Mouse (Mus musculus) left cerebral cortex, adult 8-10 months (tissue): ENCODE data around the gene Akap2. TPM values are rescaled to one million over a fixed set of nuclear protein-coding genes. Genes with fewer than 3 reads are reported as not detected.
A peak's percentile ranks its signal among the peaks of the same experiment; 100 is the strongest.

ENCODE experiments used
- DNase-seq, 2 experiments: peaks; one replicate each; pipeline ENCODE4 v3.0.0; 2022; ENCODE audit warnings: low spot score in 2 of 2
- total RNA-seq, 4 experiments: library from RNA; stranded (reverse); gene quantifications; 2 replicates each; pipeline ENCODE4 v1.2.4; 2022

Akap2 gene
- total RNA-seq, result 10 to 100 TPM; 39.1 to 48.8 (median 45.3) TPM

DNA sequence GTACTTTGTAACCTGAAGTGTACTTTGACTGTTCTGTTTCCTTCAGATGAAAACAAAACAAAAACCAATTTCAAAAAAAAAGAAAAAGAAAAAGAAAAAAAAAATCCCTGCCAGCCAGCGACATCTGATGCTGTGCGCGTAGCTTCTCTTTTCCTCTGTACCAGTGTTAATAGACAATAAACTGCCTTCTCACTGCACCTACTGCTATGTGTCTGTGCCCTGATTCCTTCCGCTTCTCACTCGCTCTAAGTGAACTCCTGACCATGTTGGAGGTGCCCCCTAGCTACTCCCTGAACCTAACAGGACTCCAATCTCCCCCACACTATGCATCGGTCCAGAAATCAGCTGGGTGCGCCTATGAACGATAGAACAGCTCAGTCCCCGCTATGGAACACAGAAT lies at the start of gene Akap2:
TSS of gene Akap2 (plus strand) at position 304 of the 400 bp plus-strand sequence.
- no peak for DNase-seq

DNA sequence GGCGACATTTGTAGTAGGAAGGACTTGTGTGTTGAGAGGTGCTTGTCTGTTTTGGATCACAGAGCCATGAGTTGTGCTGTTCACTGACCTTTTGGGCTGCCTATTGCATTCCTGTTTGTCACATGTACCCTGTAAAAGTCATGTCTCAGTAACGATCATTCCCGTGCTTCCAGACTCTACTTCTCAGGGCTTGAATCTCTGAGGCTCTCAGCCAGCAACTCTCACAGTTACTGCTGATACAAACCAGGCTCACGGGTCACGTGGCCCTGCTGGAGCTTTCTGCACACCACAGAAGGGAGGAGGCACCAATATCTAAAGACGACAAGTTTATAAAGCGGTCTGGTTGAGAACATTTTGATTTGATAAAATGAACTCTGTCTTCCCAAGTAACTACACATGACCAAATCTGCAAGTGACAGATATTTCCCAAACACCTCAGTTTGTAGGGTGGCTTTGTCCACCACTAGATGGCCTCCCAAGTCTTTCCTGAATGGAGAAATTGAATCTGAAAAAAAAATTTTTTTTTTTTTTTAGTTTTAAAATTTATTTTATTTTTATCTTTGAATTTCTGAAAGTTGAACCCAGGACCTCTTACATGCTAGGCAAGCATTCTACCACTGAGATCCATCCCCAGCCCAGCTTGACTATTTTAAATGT lies 46.5 kb upstream of the Akap2 start:
- no peak for DNase-seq

DNA sequence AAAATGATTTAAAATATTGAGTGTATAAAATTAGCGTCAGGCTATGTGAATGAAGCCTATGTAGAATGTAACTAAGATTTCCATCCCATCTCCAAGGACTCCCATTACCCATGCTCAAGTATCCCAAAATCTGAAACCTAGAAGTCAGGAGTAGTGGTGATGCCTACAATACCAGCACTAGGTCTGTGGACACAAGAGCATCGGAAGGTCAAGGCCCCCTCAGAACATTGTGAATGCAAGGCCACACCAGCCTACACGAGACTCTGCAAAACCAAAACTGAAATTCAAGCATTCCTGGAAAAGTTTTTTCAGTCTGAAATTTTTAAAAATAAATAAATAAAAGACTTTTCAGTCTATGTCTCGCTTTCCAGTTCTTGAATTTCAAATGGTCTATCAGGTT lies 44.9 kb upstream of the Akap2 start:
- DNase-seq, result no peak

DNA sequence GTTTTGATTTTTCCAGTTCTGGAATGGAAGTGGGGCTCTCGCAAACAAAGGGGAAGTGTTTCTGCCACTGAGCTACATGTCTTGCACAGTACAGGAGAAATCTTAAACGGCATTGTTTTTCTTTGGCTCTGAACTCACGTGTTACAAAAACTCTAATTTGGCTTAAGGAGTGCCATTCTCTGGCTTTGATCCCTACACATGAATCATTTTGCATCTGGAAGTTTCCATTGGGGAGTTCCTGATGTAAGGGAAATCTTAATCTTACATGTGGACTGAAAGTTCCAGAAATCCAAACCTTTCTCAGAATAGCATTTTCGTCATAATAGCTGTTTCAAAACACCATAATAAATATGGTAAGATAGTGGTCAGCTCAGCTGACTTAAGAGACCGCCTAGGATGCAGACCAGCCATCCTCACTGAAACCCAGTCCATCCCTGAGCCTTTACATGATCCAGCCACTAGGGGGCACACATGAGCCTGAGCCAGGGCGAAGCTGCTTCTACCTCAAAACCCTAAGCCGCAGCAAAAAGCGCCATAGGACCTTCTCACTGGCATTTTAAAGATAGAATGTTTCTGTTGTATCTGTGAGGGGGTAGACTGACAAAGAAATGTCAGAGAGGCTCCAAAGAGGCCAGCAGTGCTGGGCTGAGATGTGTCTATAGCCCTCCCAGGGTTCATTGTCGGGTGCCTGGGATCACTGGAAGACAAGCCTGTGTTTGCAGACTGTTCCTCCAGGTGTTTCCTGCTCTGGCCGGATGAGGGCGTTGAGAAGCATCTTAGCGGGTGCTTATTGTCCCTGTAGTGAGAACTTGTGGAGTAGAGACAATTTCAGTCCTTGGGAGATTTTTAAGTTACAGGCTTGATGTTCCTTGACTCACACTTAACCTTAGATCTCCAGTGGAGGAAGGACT lies 44.2 kb upstream of the Akap2 start:
- peak; percentile 65 to 79 for DNase-seq

DNA sequence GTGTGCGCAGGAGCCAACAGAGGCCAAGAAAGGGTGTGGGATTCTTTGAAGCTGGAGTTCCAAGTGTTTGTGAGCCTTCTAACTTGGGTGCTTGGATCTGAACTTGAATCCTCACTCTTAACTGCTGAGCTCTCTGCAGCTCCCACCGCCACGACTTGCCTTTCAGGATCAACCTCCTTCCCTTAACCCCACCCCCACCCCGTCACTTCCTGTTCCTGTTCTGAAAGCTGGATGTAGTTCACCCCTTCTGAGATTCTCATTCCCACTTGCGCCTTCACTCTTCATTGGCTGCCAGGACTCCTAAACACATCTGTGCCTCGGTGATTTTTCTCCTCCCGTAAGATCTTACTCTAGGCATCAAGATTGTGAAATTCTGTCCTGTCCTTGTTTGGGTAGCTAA lies 43.1 kb upstream of the Akap2 start:
- DNase-seq, result no peak

DNA sequence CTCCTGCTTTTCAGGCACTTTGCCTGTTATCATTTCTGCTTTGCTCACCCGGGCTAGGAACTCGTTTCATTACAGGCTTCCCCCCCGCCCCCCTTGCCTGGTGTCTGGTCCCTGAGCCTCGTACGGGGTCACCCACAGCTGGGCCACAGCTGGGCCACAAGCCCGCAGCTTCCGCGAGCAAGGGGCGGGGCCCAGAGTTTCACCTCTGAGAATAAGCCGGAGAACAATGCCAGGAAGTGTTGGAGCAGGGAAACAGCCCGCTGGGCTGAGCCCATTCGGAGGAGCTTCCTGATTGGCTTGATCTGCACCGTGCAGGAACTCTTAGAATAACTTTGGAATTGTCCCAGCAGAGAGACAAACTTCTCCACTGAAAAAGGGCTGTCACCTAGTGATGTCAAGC lies 42.1 kb upstream of the Akap2 start:
- DNase-seq, result no peak

DNA sequence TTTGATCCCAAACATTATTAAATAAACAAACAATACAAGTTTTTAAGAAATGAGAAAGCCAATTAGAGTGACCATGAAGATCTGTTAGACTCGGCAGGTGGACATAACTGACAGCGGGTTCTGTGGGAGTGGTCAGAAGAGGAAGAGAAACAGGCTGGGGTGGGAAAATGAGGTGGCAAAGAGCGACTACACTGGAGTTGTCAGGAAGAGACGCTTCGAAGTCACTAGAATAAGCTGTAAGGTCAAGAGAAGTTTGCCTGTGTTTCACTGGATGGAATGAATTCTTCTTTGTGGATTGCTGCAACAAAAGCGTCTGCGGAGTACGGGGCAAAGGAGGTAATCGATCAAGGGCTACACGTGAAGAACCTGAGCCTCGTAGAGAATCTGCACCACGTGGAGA lies 39.5 kb upstream of the Akap2 start:
- no peak for DNase-seq

DNA sequence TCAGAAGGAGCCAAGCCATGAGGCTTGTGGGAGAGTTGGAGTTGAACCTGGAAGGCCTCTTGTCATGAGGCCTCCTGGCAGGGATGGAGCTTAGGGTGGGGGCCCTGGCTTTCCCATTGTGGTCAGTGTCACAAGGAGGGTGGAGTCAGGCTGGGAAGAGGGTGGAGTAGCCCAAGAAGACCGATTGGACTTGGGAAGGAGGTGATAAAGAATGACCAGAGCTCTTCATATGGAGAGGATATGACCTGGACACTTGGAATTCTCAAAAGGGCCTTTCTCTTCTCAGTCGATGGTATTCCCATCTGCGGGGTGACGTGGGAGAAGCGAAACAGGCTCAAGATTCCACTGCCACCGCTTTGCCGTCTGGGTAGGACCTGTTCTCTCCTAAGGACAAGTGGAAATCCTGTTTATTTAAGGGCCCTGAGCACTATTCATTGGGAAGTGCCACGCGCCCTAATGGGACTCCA lies 38.4 kb upstream of the Akap2 start:
- no peak for DNase-seq

DNA sequence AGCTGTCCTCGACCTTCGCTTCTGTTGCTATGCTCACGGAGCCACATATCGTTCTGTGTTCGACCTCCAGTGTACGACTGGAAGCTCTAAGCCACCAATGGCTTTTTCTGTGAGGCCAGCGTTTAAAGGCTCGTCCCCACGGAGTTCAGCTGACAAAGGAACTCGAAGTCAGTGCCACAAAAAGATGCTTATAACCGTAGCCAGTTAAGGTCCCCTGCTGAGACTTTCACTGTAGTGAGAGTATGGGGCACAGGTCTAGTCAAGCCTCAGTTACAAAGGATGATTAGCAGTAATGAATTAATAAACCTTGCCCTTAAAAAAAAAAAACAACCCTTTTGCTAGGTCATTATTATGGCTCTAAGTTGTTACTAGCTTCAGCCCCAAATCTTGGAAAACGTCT lies 37.3 kb upstream of the Akap2 start:
- DNase-seq, result no peak

DNA sequence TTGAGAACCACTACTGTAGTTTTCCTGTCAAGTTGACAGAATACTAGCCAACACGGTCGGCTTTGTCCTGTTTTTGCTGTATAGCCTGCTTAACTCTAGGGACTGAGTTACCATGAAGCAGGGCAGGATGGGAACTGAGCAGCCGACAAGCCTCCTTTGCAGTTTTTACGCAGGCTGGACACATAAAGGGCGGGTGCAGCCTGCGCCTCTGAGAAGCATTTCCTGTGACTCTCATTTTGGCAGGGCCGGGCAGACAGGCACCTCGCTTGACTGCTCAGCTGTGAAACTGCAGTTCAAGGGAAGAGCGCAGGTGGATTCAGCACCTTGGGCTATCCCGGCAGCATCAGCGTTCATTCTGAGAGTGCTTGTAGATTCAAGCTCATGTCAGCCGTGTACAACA lies 35.9 kb upstream of the Akap2 start:
- no peak for DNase-seq

DNA sequence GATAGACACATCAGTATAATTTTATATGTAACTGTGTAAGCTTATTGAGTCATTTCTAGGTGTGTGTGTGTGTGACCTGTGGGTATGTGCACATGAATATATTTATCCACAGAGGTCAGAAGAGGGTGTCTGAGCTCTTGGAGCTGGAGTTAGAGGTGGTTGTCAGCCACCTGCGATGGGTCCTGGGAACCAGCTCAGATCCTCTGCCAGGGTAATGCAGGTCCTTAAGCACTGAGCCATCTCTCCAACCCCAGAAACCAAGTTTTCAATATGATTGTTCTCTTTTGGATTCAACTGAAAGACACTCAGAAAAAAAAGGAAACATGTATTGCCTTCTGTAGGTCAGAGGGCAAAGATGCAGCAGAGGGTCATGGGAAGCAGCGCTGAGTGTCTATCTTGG lies 35.1 kb upstream of the Akap2 start:
- no peak for DNase-seq

DNA sequence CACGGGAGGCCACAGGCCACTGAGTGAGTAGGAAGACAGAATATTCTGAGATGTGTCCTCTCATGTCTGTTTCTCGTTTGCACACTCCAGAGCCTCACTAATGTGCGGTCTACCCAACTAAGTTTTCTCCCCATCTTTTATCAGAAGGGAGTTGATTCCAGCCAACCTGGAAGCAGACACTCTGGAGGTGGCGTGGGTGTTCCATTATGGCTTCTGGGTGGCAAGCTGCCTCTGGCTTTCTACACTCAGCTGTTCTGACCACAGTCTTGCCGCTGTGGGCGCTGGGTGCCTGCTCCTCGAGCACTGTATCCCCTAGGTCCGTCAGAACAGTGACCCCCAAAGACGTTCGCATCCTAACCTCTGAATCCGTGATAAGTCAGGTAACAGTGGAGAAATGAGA lies 34.5 kb upstream of the Akap2 start:
- no peak for DNase-seq

DNA sequence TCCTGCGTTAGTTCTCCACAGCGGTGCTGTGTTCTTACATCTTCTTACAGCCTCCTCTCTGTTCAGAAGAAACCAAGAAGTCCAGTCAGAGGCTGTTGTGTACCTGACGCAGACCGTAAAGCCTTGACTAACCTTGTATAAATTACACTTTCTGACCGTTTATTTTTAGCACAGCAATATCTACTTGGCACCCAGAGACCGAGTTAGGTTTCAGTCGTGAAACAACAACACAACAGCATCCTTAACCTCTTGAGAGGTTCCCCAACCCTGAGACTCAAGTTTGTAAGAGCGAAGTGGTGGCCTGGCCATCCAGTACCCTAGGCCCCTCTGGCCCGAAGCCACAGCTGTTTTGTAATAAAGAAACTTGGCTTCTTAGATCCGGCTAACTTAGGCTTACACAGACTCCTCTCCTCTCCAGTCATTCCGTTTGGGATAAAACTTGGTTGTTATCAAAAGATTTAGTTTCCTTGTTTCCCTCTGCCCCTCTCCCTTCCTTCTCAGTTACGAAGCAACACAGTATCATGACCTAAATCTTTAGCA lies 32.7 kb upstream of the Akap2 start:
- no peak for DNase-seq

DNA sequence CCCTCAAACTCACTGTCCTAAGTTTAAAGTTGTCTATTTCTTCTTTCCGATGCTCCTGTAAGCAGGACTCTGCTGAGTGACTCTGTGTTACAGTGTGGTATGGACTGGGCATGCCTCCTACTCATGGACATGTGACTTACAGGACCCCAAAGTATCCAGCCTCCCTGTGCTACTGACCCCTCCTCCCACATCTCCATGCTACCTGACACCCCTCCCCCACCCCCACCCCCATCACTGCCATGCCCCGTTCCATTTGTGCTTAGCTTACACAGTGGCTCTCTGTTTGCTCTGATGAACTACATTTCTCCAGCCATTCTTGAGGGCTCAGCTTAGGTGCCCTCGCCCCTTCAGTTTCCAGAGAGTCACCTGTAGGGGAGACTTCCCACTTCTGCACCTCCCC lies 30.7 kb upstream of the Akap2 start:
- no peak for DNase-seq

DNA sequence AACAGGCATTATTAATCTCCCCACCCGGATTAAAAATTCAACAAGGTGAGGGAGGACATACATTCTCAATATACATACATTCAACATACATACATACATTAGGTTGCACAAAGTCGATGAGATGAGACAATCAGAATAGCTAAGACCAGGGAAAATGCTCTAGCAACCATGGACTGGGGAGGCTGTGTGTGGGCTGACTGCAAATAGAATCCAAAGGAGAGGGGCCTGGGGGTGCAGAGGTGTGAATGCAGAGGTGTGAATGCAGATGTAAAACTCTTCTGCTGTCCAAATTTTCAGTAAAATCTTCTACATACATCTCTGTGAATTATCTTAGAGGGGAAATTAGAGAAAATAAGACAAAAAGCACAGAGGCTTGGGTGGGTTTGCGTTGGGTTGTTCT lies 29.9 kb upstream of the Akap2 start:
- DNase-seq, result peak in 1 of 2 experiments; percentile 57

DNA sequence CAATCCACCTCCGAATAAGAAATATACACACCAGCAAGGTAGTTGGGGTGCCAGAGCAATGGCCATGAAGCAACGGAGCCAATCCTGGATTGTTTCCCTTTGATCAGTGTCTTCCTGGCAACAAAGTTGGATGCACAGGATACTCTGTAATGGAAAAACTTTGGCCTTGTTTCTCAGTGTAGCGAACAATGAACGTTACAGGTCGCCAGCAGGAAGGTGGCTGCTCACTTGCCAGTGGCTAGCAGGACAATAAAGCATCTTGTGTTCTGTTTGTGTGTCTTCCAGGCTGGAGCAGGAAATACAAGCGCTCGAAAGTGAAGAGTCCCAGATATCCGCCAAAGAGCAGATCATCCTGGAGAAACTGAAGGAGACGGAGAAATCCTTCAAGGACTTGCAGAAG lies 29.3 kb upstream of the Akap2 start:
- DNase-seq, result no peak

DNA sequence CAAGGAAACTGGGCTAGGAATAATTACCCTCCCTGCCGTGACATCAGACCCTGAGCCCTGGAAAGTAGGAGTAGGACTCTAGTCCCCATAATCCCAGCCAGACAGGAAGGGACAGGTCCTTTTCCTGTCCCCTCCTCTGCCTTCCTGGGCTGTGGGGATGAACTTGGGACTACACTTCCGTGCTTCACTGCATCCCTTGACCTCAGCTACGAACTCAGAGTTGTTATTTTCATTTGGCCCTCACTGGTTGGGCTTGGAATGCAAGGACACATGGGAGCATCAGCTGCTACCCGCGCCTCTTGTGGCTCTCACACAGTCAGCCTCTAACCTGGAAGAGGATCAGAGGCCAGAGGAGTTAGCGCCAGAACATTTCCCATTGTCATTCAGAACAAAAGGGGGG lies 27.5 kb upstream of the Akap2 start:
- no peak for DNase-seq

DNA sequence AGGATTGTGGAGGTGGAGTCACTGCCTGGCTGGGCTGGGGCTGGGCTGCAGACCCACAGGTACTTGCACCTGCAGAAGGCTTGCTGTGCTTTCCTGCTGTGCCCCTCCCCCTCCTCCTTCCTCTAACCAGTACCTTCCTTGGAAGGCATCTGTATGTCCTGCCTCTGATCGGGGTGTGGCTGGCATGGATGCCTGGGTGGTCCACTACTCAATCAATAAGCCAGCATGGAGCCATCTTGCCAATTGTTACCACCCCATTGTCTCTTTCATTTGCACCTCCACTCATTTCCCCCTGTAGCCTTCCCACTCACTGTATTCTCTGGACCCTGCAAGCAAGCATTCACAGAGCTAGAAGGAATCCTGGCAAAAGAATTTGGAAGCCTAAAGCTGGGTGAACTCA lies 26.7 kb upstream of the Akap2 start:
- DNase-seq, result no peak

DNA sequence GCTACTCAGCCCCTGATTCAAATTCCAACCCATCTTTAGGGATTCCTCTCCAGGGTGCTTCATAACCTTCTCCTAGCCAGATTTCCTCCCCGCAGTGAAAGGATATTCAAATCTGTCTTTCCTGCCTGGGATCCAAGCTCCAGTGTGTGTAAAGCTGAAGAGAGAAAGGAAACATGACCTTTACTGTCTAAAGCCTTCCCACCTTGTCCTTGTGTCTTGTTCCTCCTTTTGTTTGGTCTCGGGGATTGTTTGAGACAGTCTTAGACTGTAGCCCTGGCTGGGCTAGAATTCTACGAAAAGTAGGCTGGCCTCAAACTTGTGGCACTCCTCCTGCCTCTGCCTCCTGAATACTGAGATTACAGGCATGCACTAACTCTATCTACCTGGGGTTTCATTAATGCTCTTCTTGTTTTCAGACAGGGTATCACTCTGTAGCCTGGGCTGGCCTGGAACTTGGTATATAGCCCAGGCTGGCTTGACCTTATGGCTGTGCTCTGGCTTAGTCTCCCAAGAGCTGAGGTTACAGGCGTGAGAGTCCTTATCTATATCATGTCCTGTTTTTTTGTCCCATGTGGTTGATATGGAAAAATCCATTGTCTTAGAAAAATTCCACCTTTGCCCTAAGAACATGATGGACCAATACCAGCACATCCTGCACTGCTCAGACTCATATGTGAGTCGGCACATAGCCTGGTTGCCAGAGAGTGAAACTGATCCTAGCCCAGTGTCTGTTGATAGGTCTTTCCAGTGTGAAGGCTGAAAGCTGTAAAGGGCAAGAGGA lies 22.9 kb upstream of the Akap2 start:
- DNase-seq, result no peak

DNA sequence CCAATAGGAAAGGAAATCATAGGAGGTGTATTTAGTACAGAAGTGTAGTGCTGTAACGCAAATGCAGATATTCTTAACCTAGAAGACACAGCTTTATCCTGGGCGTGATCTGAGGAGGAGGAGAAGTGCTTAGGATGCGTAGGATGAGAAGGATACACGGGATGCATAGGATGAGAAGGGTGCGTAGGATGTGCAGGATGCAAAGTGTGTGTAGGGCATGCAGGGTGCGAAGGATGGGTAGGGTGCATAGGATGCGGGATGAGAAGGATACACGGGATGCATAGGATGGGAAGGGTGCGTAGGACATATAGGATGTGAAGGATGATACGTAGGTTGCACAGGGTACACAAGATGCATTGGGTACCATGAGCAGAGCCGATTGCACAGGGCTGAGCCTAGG lies 20.5 kb upstream of the Akap2 start:
- DNase-seq, result no peak

DNA sequence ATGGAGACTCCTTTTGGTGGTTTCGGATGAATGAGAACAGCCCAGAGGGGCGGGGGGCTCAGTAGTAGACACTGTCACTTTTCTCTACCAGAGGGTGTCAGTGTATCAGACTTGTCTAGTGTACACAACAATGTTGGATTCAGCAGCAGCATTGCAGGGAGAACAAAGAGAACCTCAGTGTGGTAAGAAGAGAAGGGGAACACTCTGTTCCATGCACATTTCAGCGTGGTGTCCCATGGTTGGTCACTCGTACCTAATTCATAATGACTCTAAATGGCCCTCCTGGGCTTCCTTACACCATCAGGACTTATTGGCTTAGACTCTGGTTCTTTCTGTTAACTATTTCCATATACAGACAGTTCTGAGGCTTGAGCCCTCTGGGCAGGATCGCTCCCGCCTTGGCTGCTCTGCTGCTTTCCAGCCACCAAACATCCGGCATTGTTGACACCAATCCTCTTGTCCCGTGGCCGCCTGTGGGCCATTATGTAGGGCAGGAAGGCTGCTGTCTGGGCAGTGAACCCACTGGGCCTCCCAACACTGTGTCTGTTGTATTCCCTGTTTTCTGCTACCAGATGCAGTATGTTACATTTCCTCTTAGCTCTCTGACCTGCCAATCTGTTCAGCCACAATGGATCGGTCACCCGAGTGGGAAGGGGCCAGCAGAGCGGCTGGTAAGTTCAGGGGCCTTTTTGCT lies 19.4 kb upstream of the Akap2 start:
- DNase-seq, result no peak
